Mouse (Mus musculus) right cerebral cortex, adult 2 months (tissue): ENCODE measurements around the gene Gm10382.
A peak's percentile ranks its signal among the peaks of the same experiment; 100 is the strongest.
"Not testable (repeated sequence)": the region's sequence is repeated elsewhere in the genome, so short reads cannot be mapped to it uniquely, and the experiment has no call there.

Source experiments
- DNase-seq, 2 experiments: peaks; one replicate each; pipeline ENCODE4 v3.0.0; 2021 to 2022; ENCODE audit warnings: low spot score in 2 of 2

The Gm10382 gene

GRCm38 (mm10) chr5:125418636-125419035 is 29.5 kb downstream of the Gm10382 start:
- DNase-seq: no peak

- no peak for DNase-seq
These were observed 30.0 kb downstream of the Gm10382 start for GRCm38 (mm10) chr5:125419124-125419523.

GRCm38 (mm10) chr5:125425698-125426276 is 36.7 kb downstream of the Gm10382 start:
- no peak for DNase-seq

GRCm38 (mm10) chr5:125426343-125426742 is 37.2 kb downstream of the Gm10382 start:
- DNase-seq: no peak

- not testable (repeated sequence) for DNase-seq
These were observed 43.2 kb downstream of the Gm10382 start for GRCm38 (mm10) chr5:125432324-125432723.

- DNase-seq: peak; percentile 92 to 94
These were observed 44.7 kb downstream of the Gm10382 start, which contains the start of gene Dhx37 for GRCm38 (mm10) chr5:125433793-125434337. Gene Dhx37, minus strand, starts transcription at chr5:125434121.

- DNase-seq: not testable (repeated sequence)
These were observed 45.2 kb downstream of the Gm10382 start for GRCm38 (mm10) chr5:125434347-125434746.
